Mouse (Mus musculus): ENCODE results near the gene Rnf144b. TPM values are rescaled to one million over a fixed set of nuclear protein-coding genes. Genes with fewer than 3 reads are reported as not detected.
A peak's percentile ranks its signal among the peaks of the same experiment; 100 is the strongest.

Rnf144b gene
- polyA plus RNA-seq, 1 experiment from 2014 or later: 0.90 TPM

GRCm38 (mm10) chr13:47237376-47237775 is 114.9 kb downstream of the Rnf144b start:
- DNase-seq (ENCODE audit: low spot score) (no peak), ATAC-seq (replicated peaks; ENCODE audit: low FRiP score) (no peak)
- no peak overlapping the region for H3K4me2 ChIP-seq
- H3K9me3 ChIP-seq (ENCODE audit: control insufficient read depth, low read length): no peaks in the 10 kb centered on the region
- H3K4me1 ChIP-seq (replicated peaks; ENCODE audit: control insufficient read depth, insufficient read depth, low read length): no peaks in the 10 kb centered on the region
- H3K4me3 ChIP-seq (ENCODE audit: low read depth, low read length): no peak overlapping the region
- H3K27me3 ChIP-seq (replicated peaks; ENCODE audit: control insufficient read depth, insufficient read depth, low read length): no peaks in the 10 kb centered on the region
- H3K36me3 ChIP-seq (ENCODE audit: control insufficient read depth, insufficient read depth, low read length): no peaks in the 10 kb centered on the region
- no peak overlapping the region for H3K9ac ChIP-seq (ENCODE audit: low read depth, low read length)
- 83% methylated on average over 8 of the region's 8 CpGs for WGBS
- H3K27ac ChIP-seq (ENCODE audit: low read depth, low read length): no peak overlapping the region

- H3K9me3 ChIP-seq (ENCODE audit: control insufficient read depth, low read length): no peaks in the 10 kb centered on the region
- no peaks in the 10 kb centered on the region for H3K36me3 ChIP-seq (ENCODE audit: control insufficient read depth, insufficient read depth, low read length)
- no peak overlapping the region for H3K4me2 ChIP-seq
- no peak overlapping the region for H3K27ac ChIP-seq (ENCODE audit: low read depth, low read length)
- H3K4me1 ChIP-seq (replicated peaks; ENCODE audit: control insufficient read depth, insufficient read depth, low read length): no peaks in the 10 kb centered on the region
- no peaks in the 10 kb centered on the region for H3K27me3 ChIP-seq (replicated peaks; ENCODE audit: control insufficient read depth, insufficient read depth, low read length)
- no peak for ATAC-seq (replicated peaks; ENCODE audit: low FRiP score)
- 88% methylated on average over 17 of the region's 17 CpGs for WGBS
- H3K4me3 ChIP-seq (ENCODE audit: low read depth, low read length): no peak overlapping the region
- DNase-seq (ENCODE audit: low spot score): no peak
- no peak overlapping the region for H3K9ac ChIP-seq (ENCODE audit: low read depth, low read length)
These were observed 115.7 kb downstream of the Rnf144b start for GRCm38 (mm10) chr13:47238131-47238530.

DNA sequence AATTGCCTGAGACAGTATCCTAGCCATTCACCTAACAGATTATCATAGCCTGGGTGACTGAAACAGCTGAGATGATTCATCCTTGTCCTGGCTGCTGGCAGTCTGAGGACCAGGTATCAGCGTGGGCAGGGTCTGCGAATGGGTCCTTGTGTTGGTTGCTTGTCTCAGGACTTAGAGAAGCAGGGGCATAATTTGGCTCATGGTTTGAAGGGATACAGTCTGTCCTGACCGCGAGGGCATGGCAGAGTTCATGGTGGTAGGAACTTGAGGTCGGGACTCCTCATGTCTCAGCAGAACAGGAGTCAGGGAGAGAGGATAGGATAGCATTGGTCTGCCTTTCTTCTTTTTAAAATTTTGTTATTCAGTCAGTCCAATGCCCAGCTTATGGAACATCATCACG is 121.1 kb downstream of the Rnf144b start:
- DNase-seq (ENCODE audit: low spot score): no peak
- Histone ChIP-seq H3K27ac (ENCODE audit: low read depth, low read length) (no peak overlapping the region), H3K4me2 (no peak overlapping the region), H3K36me3 (ENCODE audit: control insufficient read depth, insufficient read depth, low read length) (no peaks in the 10 kb centered on the region), H3K9me3 (ENCODE audit: control insufficient read depth, low read length) (no peaks in the 10 kb centered on the region), H3K9ac (ENCODE audit: low read depth, low read length) (no peak overlapping the region), H3K4me1 (replicated peaks; ENCODE audit: control insufficient read depth, insufficient read depth, low read length) (no peaks in the 10 kb centered on the region), H3K4me3 (ENCODE audit: low read depth, low read length) (no peak overlapping the region), H3K27me3 (replicated peaks; ENCODE audit: control insufficient read depth, insufficient read depth, low read length) (no peaks in the 10 kb centered on the region)
- no peak for ATAC-seq (replicated peaks; ENCODE audit: low FRiP score)
- 83% methylated on average over 6 of the region's 6 CpGs for WGBS

GRCm38 (mm10) chr13:47244771-47245170 is 122.3 kb downstream of the Rnf144b start:
- Histone ChIP-seq H3K9me3 (ENCODE audit: control insufficient read depth, low read length) (no peaks in the 10 kb centered on the region), H3K36me3 (ENCODE audit: control insufficient read depth, insufficient read depth, low read length) (no peaks in the 10 kb centered on the region), H3K9ac (ENCODE audit: low read depth, low read length) (no peak overlapping the region), H3K27me3 (replicated peaks; ENCODE audit: control insufficient read depth, insufficient read depth, low read length) (no peaks in the 10 kb centered on the region), H3K4me3 (ENCODE audit: low read depth, low read length) (no peak overlapping the region), H3K4me2 (no peak overlapping the region), H3K4me1 (replicated peaks; ENCODE audit: control insufficient read depth, insufficient read depth, low read length) (no peaks in the 10 kb centered on the region), H3K27ac (ENCODE audit: low read depth, low read length) (no peak overlapping the region)
- no peak for DNase-seq (ENCODE audit: low spot score)
- no peak for ATAC-seq (replicated peaks; ENCODE audit: low FRiP score)
- 63% methylated on average over 11 of the region's 11 CpGs for WGBS

DNA sequence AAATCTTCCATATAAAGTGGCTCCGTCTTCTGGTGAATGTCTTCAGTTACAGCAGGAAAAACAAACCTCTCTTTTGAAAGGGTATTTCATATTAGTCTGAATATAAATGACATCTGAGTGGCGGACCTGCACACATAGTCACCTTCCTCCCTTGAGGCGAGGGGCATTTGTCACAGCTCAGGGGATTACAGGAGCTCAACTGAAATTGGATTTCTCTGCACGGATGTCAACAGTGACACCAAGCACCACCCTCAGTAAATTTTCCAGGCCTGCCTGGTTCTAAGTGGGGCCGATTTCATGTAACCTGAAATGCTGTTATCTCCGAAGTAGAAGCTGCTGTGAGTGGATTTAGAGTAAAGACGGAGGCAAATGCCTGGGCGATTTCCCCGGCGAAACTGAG is 124.0 kb downstream of the Rnf144b start:
- Histone ChIP-seq H3K36me3 (ENCODE audit: control insufficient read depth, insufficient read depth, low read length) (no peaks in the 10 kb centered on the region), H3K27me3 (replicated peaks; ENCODE audit: control insufficient read depth, insufficient read depth, low read length) (no peaks in the 10 kb centered on the region), H3K4me3 (ENCODE audit: low read depth, low read length) (no peak overlapping the region), H3K27ac (ENCODE audit: low read depth, low read length) (no peak overlapping the region), H3K4me1 (replicated peaks; ENCODE audit: control insufficient read depth, insufficient read depth, low read length) (no peaks in the 10 kb centered on the region), H3K9me3 (ENCODE audit: control insufficient read depth, low read length) (no peaks in the 10 kb centered on the region), H3K4me2 (no peak overlapping the region), H3K9ac (ENCODE audit: low read depth, low read length) (no peak overlapping the region)
- ATAC-seq (replicated peaks; ENCODE audit: low FRiP score): no peak
- no peak for DNase-seq (ENCODE audit: low spot score)
- 72% methylated on average over 10 of the region's 10 CpGs for WGBS

DNA sequence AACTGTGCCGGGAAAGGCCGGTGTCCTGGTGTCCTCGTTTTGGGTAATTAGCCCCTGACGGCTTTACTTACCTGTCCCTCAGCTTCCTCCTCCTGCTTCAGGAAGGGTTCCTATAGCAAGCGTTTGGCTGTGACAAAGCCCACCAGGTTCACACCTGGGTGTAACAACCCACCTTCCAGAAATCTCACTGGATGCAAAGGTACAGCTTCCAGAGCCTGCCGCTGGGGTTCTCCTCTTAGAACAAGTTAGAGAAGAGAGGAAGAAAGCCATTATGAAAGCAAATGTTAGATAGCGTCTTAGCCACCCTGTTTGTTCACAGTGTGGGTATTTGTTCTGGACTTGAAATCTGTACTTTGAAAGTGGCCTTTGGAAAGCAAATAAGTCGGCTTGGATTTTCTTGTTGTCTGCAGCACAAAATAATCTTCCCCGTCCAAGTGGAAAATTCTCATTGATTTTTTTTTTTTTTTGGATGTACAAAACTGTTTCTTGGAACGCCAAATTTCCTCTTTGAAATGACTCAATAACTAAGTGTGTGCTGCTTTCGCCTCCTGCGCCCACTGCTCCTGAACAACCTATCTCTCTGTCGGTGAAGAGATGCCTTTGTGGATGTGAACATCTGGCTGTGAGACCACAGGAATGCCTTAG is 124.8 kb downstream of the Rnf144b start:
- Histone ChIP-seq H3K4me1 (replicated peaks; ENCODE audit: control insufficient read depth, insufficient read depth, low read length) (no peaks in the 10 kb centered on the region), H3K9ac (ENCODE audit: low read depth, low read length) (no peak overlapping the region), H3K9me3 (ENCODE audit: control insufficient read depth, low read length) (no peaks in the 10 kb centered on the region), H3K4me3 (ENCODE audit: low read depth, low read length) (no peak overlapping the region), H3K27me3 (replicated peaks; ENCODE audit: control insufficient read depth, insufficient read depth, low read length) (no peaks in the 10 kb centered on the region), H3K36me3 (ENCODE audit: control insufficient read depth, insufficient read depth, low read length) (no peaks in the 10 kb centered on the region), H3K27ac (ENCODE audit: low read depth, low read length) (no peak overlapping the region), H3K4me2 (no peak overlapping the region)
- ATAC-seq (replicated peaks; ENCODE audit: low FRiP score): no peak
- WGBS: 55% methylated on average over 13 of the region's 13 CpGs
- no peak for DNase-seq (ENCODE audit: low spot score)

DNA sequence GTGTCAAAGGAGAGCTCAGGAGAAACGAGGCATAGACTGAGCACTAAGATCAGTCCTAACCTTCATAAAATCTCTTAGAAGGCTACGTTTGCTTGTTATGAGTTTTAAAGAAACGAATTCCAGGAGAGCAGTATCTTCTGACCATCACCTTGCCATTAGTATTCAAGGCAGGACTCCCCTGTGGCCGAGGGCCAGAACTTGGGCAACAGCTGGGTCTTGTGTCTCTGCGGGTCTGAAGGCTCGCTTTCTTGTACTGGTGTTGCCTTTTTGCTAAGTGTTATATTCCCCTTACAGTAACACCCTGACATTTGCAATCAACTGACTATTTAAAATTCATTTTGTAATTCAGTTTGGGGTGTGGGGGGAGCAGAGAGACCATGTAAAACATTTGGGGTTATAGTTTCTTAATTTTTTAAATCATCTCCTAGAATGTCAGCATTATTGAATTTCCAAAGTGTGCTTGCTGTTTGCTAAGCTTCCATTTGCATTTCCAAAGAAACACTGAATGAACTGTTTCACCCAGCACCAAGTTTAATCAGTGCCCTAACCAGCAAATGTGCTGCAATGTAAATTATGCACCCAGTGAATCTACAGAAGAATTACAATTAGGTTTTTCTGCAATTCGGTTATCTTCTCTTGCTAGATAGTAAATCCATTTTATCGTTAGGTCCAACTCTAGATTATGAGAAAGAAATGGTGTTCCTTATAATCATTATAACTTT is 126.0 kb downstream of the Rnf144b start:
- H3K4me3 ChIP-seq (ENCODE audit: low read depth, low read length): no peak overlapping the region
- no peak for ATAC-seq (replicated peaks; ENCODE audit: low FRiP score)
- no peaks in the 10 kb centered on the region for H3K4me1 ChIP-seq (replicated peaks; ENCODE audit: control insufficient read depth, insufficient read depth, low read length)
- H3K27me3 ChIP-seq (replicated peaks; ENCODE audit: control insufficient read depth, insufficient read depth, low read length): no peaks in the 10 kb centered on the region
- H3K9ac ChIP-seq (ENCODE audit: low read depth, low read length): no peak overlapping the region
- H3K9me3 ChIP-seq (ENCODE audit: control insufficient read depth, low read length): no peaks in the 10 kb centered on the region
- no peaks in the 10 kb centered on the region for H3K36me3 ChIP-seq (ENCODE audit: control insufficient read depth, insufficient read depth, low read length)
- no peak overlapping the region for H3K27ac ChIP-seq (ENCODE audit: low read depth, low read length)
- no peak overlapping the region for H3K4me2 ChIP-seq
- WGBS: 82% methylated on average over 8 of the region's 8 CpGs
- DNase-seq (ENCODE audit: low spot score): no peak

- H3K4me3 ChIP-seq (ENCODE audit: low read depth, low read length): no peak overlapping the region
- H3K36me3 ChIP-seq (ENCODE audit: control insufficient read depth, insufficient read depth, low read length): no peaks in the 10 kb centered on the region
- no peaks in the 10 kb centered on the region for H3K4me1 ChIP-seq (replicated peaks; ENCODE audit: control insufficient read depth, insufficient read depth, low read length)
- 64% methylated on average over 1 of the region's 1 CpGs for WGBS
- no peak overlapping the region for H3K9ac ChIP-seq (ENCODE audit: low read depth, low read length)
- H3K27ac ChIP-seq (ENCODE audit: low read depth, low read length): no peak overlapping the region
- ATAC-seq (replicated peaks; ENCODE audit: low FRiP score): peak; percentile 64
- no peaks in the 10 kb centered on the region for H3K27me3 ChIP-seq (replicated peaks; ENCODE audit: control insufficient read depth, insufficient read depth, low read length)
- no peak overlapping the region for H3K4me2 ChIP-seq
- no peaks in the 10 kb centered on the region for H3K9me3 ChIP-seq (ENCODE audit: control insufficient read depth, low read length)
- no peak for DNase-seq (ENCODE audit: low spot score)
These were observed 128.2 kb downstream of the Rnf144b start for GRCm38 (mm10) chr13:47250615-47251014.
